Mouse (Mus musculus): Measurements from ENCODE around the gene Svopl.

Gene Svopl

DNA sequence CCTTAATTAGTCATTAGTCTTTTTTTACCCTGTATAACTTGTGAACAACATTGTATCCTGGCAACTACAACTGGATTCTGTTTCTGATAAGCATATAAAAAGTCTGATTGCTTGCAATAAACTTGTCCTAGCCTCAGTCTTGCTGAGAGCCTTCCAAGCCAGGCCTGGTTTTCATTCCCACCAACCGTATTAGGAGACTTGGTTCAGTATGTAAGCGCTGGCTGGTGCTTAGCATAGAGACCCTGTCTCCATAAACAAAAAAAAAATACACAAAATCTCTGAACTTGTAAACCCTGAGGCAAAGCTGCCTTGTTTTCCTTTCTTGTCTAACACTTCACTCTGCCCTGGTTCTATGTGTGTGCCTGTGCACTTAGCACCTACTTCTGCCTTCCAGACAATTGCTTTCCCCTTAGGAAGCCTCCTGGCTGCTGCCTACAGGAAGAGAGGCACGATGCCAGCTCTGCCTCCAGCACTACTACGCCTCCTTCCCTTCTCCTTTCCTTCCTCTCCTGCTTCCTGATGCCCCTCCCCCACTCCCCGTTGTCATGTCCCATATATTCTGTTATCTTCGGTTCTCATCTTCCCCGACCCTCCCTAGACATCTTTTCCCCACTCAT is 14.8 kb downstream of the Svopl start:
- no peak for DNase-seq (ENCODE audit: low read depth, low spot score)

DNA sequence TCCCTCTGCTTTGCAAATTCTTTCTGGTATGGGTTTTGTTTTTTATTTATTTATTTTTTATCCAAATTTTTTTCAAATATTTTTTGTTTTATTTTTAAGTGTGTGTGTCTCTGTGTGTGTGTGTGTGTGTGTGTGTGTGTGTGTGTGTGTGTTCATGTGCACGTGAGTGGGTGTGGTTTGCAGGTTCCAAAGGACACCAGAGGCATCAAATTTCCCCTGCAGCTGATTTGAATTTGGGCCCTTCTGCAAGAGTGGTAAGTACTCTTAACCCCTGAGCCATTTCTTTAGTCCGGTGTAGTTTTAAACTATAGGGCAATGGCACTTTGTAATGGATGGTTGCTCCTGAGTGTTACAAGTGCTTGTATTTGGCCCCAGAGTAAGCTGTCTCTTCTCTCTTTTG is 18.6 kb downstream of the Svopl start:
- DNase-seq (ENCODE audit: low read depth, low spot score): no peak

DNA sequence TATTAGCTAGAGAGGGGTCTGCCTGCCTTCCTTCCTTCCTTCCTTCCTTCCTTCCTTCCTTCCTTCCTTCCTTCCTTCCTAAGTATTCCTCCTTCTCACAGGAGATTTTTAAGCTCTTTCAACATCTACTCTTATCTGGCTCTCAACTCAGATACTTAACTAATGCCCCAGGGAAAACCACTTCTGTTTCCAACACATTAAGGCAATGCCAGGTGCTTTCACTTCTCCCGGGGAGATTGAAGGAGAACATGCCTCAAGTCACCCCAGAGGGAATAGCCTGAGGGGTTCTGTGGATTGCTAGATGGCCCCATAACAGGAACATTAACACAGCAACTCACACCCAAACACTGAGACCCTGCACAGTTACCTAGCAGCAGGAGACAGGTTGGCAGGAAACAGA is 19.0 kb downstream of the Svopl start:
- no peak for DNase-seq (ENCODE audit: low read depth, low spot score)

DNA sequence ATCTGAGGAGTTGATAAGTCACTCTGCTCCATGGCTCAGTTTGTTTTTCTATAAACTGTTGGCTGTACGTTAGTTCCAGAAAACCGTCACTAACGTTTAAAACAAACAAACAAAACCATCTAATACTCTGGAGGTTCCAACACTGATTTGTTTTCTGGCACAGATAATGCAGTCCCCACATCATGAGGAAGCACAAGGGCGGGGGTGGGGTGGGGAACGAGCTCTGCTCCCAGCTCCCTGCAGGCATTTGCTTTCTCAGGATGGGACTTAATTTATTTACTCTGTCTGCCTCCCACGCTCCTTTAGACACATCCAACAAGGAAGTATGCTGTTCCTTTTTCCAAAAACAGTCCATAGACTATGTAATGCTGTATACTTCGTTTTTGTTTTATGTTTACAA is 23.5 kb downstream of the Svopl start:
- DNase-seq (ENCODE audit: low read depth, low spot score): no peak

DNA sequence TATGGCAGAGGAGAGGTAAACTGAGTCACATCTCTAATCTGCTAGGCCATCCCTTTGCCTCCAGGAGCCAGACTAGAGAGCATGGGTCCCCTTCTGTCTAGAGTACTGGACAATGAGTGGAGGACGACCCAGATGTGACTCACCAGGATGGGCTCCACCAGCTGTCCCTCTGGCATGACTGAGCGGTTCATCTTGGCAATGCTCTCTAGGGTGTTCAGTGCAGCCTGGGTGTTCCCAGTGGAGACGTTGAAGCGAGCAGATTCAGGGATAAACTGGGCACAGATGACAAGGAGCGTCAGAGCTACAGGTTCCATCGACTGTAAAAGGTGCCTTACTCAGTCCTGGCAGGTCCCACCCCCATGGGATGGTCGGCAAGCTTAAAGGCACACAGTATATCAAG is 25.4 kb downstream of the Svopl start:
- no peak for DNase-seq (ENCODE audit: low read depth, low spot score)

DNA sequence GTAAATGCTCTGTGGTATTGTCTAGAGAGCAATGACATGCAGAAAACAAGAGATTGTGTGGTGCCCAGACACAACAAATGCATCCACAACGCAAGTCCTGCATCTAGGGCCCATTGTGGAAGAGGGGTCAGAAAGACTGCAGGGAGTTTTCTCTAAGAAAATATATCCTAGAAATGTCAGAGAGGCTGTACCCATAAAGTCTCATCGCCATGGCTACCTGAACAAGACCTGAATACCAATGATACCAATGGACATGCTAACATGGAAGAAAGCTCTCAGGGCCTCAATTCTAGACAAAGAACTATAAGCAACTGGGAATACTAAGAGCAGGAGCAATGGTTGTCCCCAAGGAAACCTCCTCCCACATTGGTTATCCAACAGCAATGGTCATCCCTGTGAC is 34.0 kb downstream of the Svopl start:
- no peak for DNase-seq (ENCODE audit: low read depth, low spot score)

DNA sequence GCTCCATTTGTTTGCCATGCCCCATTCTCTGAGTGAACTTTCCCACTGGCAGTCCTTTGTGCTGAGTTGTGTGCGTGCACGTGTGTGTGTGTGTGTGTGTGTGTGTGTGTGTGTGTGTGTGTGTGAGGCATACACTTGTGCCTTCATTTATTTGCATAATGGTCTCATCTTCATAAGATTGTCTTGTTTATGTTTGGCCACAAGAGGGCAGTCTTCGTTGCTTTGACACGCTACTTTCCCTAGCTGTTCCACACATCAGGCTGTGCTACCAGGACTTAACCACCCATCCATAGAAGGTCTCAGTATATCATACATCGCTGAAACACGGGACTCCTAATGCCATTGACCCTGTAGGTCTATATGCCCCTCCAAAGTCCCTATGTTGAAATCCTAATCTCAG is 39.3 kb downstream of the Svopl start:
- DNase-seq (ENCODE audit: low read depth, low spot score): peak; percentile 55

DNA sequence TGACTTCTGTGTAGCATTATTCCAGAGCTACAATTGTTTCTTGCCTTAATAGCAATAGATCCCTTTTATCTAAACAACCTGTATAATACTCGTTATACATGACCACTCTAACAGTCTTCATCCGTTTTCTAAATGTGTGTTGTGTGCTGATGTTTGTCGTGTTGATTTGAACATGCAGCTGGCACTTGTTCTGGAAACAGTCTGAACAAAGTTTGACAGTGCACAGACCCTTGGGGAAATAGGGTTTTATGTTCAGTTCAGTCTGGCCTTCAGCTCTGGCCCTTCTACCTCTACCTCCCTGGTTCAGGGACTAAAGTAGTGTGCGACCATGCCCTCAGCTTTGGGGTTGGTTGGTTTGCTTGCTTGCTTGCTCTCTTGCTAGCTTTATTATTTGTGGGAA is 79.4 kb downstream of the Svopl start:
- DNase-seq (ENCODE audit: low read depth, low spot score): no peak

DNA sequence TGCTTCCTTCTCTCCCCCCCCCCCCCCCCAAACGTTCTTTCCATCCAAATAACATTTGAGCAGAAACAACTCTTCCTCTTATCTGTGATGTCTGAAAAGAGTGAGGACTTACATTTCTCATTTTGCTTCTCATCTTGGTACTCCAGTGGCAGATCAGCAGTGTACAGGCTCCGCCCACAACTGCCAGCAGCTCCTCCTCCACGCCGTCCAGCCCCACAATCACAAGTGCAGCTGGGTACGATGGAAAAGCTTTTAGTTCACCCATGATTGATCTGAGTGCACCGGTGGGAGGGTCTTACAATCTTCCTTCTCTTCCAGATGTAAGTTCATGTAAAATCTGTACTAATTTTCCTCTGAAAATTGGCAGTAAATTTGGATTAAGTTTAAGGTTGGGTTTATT is 95.5 kb downstream of the Svopl start:
- DNase-seq (ENCODE audit: low read depth, low spot score): no peak

DNA sequence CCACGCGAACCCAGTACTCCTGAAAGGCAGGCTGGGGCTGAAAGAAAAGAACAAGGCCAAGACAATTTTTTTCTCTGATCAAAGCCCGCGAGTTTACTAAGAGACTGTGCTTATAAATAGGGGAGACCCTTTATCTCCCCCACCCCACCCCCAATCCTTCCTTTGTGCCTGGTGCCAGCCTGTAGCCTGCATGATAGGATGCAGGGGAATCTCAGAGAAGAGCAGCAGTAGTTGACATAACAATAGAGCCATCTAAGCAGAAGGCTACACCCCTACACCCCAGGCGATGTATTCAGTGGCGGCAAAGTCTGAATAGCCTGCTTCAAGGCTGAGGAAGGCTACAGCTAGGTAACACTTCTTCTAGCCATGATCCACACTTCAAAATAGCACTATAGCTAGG is 110.3 kb downstream of the Svopl start:
- DNase-seq (ENCODE audit: low read depth, low spot score): peak; percentile 40

Data from WW6 (cell line).